Mouse (Mus musculus) B cell, adult 62 days (primary cell): ENCODE data around the gene Ghsr. TPM values are rescaled to one million over a fixed set of nuclear protein-coding genes. Genes with fewer than 3 reads are reported as not detected.

Source experiments
- total RNA-seq: library from RNA; stranded (reverse); gene quantifications from 4 replicates; pipeline ENCODE4 v1.2.4, GENCODE M21; 2023

The Ghsr gene
- not detected in 4 replicates for total RNA-seq

DNA sequence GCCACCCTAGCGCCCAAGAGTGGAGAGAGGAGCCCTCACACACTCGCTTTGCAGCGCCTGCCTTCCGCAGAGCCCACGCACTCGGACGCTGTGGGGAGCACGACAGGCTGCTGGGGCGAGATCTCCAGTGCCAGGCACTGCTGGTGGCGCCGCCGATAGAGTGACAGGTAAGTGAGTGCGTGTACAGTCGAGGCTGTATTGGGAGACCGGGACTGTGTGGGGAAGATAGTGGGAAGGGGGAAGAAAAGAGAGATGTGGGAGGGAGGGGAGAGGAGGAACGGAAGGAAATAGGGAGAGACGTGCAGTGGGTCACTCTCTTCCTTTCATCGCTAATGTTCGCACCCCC, at the start of gene Ghsr:
Gene Ghsr, plus strand, starts transcription at position 76 of the 346 bp plus-strand sequence.

Other genes starting within 250 kb of the Ghsr start
- gene Ect2, start 217.5 kb upstream of the Ghsr start, total RNA-seq, result 3.3 to 6.3 TPM (median 3.7 TPM) in 4 replicates
- 14.8 to 17.1 TPM (median 16.3 TPM) in 4 replicates for gene Nceh1, start 188.4 kb upstream of the Ghsr start, total RNA-seq
- gene Tnfsf10, start 54.3 kb upstream of the Ghsr start, total RNA-seq, result 2.3 to 3.3 TPM (median 3.1 TPM) in 4 replicates